Mouse (Mus musculus) myocyte (in vitro differentiated cells): Measurements from ENCODE around the gene Vwa8. TPM values are rescaled to one million over a fixed set of nuclear protein-coding genes. Genes with fewer than 3 reads are reported as not detected.

ENCODE experiments used
- H3K27me3 ChIP-seq: one replicate; pipeline ENCODE4 v1.6.1; 2011; ENCODE audit not compliant: control insufficient read depth, insufficient read depth, insufficient read length
- H3K36me3 ChIP-seq: one replicate; pipeline ENCODE4 v1.6.1; 2011; ENCODE audit not compliant: control insufficient read depth, insufficient read depth
- H3K4me2 ChIP-seq: one replicate; pipeline ENCODE4 v1.6.1; 2011; ENCODE audit warnings: low read depth, control low read depth
- H3K4me3 ChIP-seq: one replicate; pipeline ENCODE4 v1.5.1; 2011; ENCODE audit warnings: mild to moderate bottlenecking, control low read depth, moderate library complexity
- H3K79me2 ChIP-seq: one replicate; pipeline ENCODE4 v1.6.1; 2011; ENCODE audit not compliant: control insufficient read depth, insufficient read depth
- H3ac ChIP-seq: one replicate; pipeline ENCODE4 v1.6.1; 2011; ENCODE audit not compliant: control insufficient read depth, insufficient read length
- CEBPB ChIP-seq: IDR thresholded peaks from 2 replicates; pipeline ENCODE4 v1.6.1; 2011; ENCODE audit warnings: mild to moderate bottlenecking, moderate library complexity; ENCODE audit not compliant: poor library complexity, insufficient read depth, severe bottlenecking
- E2F4 ChIP-seq: IDR thresholded peaks from one replicate; pipeline ENCODE4 v1.6.1; 2011; ENCODE audit warnings: mild to moderate bottlenecking, control low read depth, moderate library complexity; ENCODE audit not compliant: insufficient read depth
- MAX ChIP-seq: IDR thresholded peaks from one replicate; pipeline ENCODE4 v1.6.1; 2011; ENCODE audit warnings: low read depth, mild to moderate bottlenecking, control low read depth
- MYOD1 ChIP-seq, 3 experiments: IDR thresholded peaks; one replicate each; pipeline ENCODE4 v1.6.1; 2011; ENCODE audit warnings: control low read depth in 2 of 3, low read depth in 2 of 3, mild to moderate bottlenecking in 2 of 3, moderate library complexity in 1 of 3; ENCODE audit not compliant: insufficient read length in 2 of 3, control insufficient read depth in 1 of 3
- MYOG ChIP-seq, 3 experiments: IDR thresholded peaks; one replicate each; pipeline ENCODE4 v1.6.1; 2011; ENCODE audit warnings: control low read depth in 2 of 3, low read depth in 2 of 3, mild to moderate bottlenecking in 2 of 3; ENCODE audit not compliant: insufficient read length in 2 of 3, control insufficient read depth in 1 of 3, insufficient read depth in 1 of 3
- POLR2A ChIP-seq: IDR thresholded peaks from one replicate; pipeline ENCODE4 v1.6.1; 2011; ENCODE audit warnings: low read depth, mild to moderate bottlenecking, control low read depth, moderate library complexity; ENCODE audit not compliant: insufficient read length
- POLR2AphosphoS2 ChIP-seq: IDR thresholded peaks from one replicate; pipeline ENCODE4 v1.6.1; 2011; ENCODE audit warnings: low read depth, control low read depth; ENCODE audit not compliant: insufficient read length
- REST ChIP-seq: IDR thresholded peaks from one replicate; pipeline ENCODE4 v1.6.1; 2011; ENCODE audit warnings: mild to moderate bottlenecking, control low read depth, moderate library complexity; ENCODE audit not compliant: insufficient read depth, insufficient read length
- SRF ChIP-seq: IDR thresholded peaks from one replicate; pipeline ENCODE4 v1.6.1; 2011; ENCODE audit warnings: low read depth; ENCODE audit not compliant: control insufficient read depth, insufficient read length
- TCF12 ChIP-seq: IDR thresholded peaks from one replicate; pipeline ENCODE4 v1.6.1; 2011; ENCODE audit warnings: mild to moderate bottlenecking, control low read depth; ENCODE audit not compliant: poor library complexity, insufficient read depth, severe bottlenecking
- TCF3 ChIP-seq: IDR thresholded peaks from one replicate; pipeline ENCODE4 v1.6.1; 2011; ENCODE audit warnings: low read depth, control low read depth; ENCODE audit not compliant: insufficient read length
- USF1 ChIP-seq: IDR thresholded peaks from one replicate; pipeline ENCODE4 v1.6.1; 2011; ENCODE audit warnings: low read depth, mild to moderate bottlenecking, control low read depth, moderate library complexity
- polyA plus RNA-seq: library from polyadenylated mRNA; unstranded; fragments of >200 nt; fragmentation: generic; extraction: Trizol; gene quantifications from one replicate; pipeline ENCODE4 v1.2.1, GENCODE M21; 2012; ENCODE audit warnings: missing spikeins

The Vwa8 gene
- polyA plus RNA-seq, 1 experiment: 20.1 TPM

- Histone ChIP-seq H3ac (no peak overlapping the region), H3K4me2 (no peak overlapping the region), H3K4me3 (no peak overlapping the region), H3K27me3 (no peaks in the 10 kb centered on the region), H3K79me2 (no peaks in the 10 kb centered on the region), H3K36me3 (no peaks in the 10 kb centered on the region)
- TF ChIP-seq E2F4 (no peak), MAX (no peak), SRF (no peak), CEBPB (no peak), MYOG (IDR thresholded peaks at IDR 0.05; ENCODE audit: control insufficient read depth in 1 of 3, insufficient read depth in 1 of 3, insufficient read length in 2 of 3, low read depth in 2 of 3) (no peak), TCF12 (no peak), POLR2AphosphoS2 (no peak), MYOD1 (IDR thresholded peaks at IDR 0.05; ENCODE audit: control insufficient read depth in 1 of 3, insufficient read length in 2 of 3, low read depth in 2 of 3) (no peak), USF1 (no peak), REST (no peak), TCF3 (no peak)
These were observed 200.7 kb downstream of the Vwa8 start for GRCm38 (mm10) chr14:79049544-79049943.

GRCm38 (mm10) chr14:79065636-79066035 is 216.8 kb downstream of the Vwa8 start:
- no peaks in the 10 kb centered on the region for H3K79me2 ChIP-seq
- H3K36me3 ChIP-seq: no peaks in the 10 kb centered on the region
- peak overlapping the region; percentile 55 for H3K4me2 ChIP-seq
- H3ac ChIP-seq: no peak overlapping the region
- H3K4me3 ChIP-seq: no peak overlapping the region
- TF ChIP-seq CEBPB (0 out of 2 replicates have a peak, but pooled peaks have one; percentile 31), USF1 (peak; percentile 29), SRF (no peak)
- no peaks in the 10 kb centered on the region for H3K27me3 ChIP-seq

GRCm38 (mm10) chr14:79069515-79069914 is 220.7 kb downstream of the Vwa8 start:
- Histone ChIP-seq H3K27me3 (no peaks in the 10 kb centered on the region), H3K79me2 (no peaks in the 10 kb centered on the region), H3K36me3 (no peaks in the 10 kb centered on the region), H3ac (no peak overlapping the region), H3K4me3 (no peak overlapping the region), H3K4me2 (no peak overlapping the region)
- TF ChIP-seq MYOG (IDR thresholded peaks at IDR 0.05; ENCODE audit: control insufficient read depth in 1 of 3, insufficient read depth in 1 of 3, insufficient read length in 2 of 3, low read depth in 2 of 3) (no peak), CEBPB (no peak), REST (no peak), POLR2A (no peak), USF1 (no peak), TCF12 (no peak), SRF (no peak), MAX (no peak)

- Histone ChIP-seq H3K4me3 (no peak overlapping the region), H3K4me2 (no peak overlapping the region), H3K36me3 (no peaks in the 10 kb centered on the region), H3ac (no peak overlapping the region), H3K79me2 (no peaks in the 10 kb centered on the region), H3K27me3 (no peaks in the 10 kb centered on the region)
- peak; percentile 53 to 82 (median 79) for TF ChIP-seq MYOG (IDR thresholded peaks at IDR 0.05; ENCODE audit: control insufficient read depth in 1 of 3, insufficient read depth in 1 of 3, insufficient read length in 2 of 3, low read depth in 2 of 3)
- TF ChIP-seq CEBPB: no peak
- TF ChIP-seq MYOD1 (IDR thresholded peaks at IDR 0.05; ENCODE audit: control insufficient read depth in 1 of 3, insufficient read length in 2 of 3, low read depth in 2 of 3): peak; percentile 28 to 87 (median 40)
- TF ChIP-seq E2F4: no peak
- no peak for TF ChIP-seq POLR2A
- no peak for TF ChIP-seq MAX
- no peak for TF ChIP-seq SRF
- no peak for TF ChIP-seq TCF3
- TF ChIP-seq POLR2AphosphoS2: no peak
- TF ChIP-seq REST: no peak
- TF ChIP-seq TCF12: no peak
- no peak for TF ChIP-seq USF1
These were observed 225.9 kb downstream of the Vwa8 start for GRCm38 (mm10) chr14:79074786-79075185.

GRCm38 (mm10) chr14:79076560-79077300 is 227.9 kb downstream of the Vwa8 start:
- Histone ChIP-seq H3K36me3 (no peaks in the 10 kb centered on the region), H3K4me2 (no peak overlapping the region), H3K27me3 (no peaks in the 10 kb centered on the region), H3ac (no peak overlapping the region), H3K4me3 (no peak overlapping the region), H3K79me2 (no peaks in the 10 kb centered on the region)
- TF ChIP-seq CEBPB (no peak), E2F4 (no peak), TCF3 (no peak), USF1 (no peak), REST (no peak), MYOD1 (IDR thresholded peaks at IDR 0.05; ENCODE audit: control insufficient read depth in 1 of 3, insufficient read length in 2 of 3, low read depth in 2 of 3) (no peak), MYOG (IDR thresholded peaks at IDR 0.05; ENCODE audit: control insufficient read depth in 1 of 3, insufficient read depth in 1 of 3, insufficient read length in 2 of 3, low read depth in 2 of 3) (no peak), POLR2A (no peak), POLR2AphosphoS2 (no peak), TCF12 (no peak), MAX (no peak), SRF (no peak)
